Mouse (Mus musculus): ENCODE data around the gene Esrrg. TPM values are rescaled to one million over a fixed set of nuclear protein-coding genes. Genes with fewer than 3 reads are reported as not detected.

Gene Esrrg
- total and polyA plus RNA-seq, 3 experiments, result 14.0 to 48.5 (median 45.2) TPM

GRCm38 (mm10) chr1:187918303-187918702 is 309.7 kb downstream of the Esrrg start:
- H3K27ac ChIP-seq, result no peak overlapping the region
- H3K36me3 ChIP-seq (ENCODE audit: control insufficient read depth, insufficient read depth, low read length), result no peaks in the 10 kb centered on the region
- H3K79me2 ChIP-seq (replicated peaks; ENCODE audit: control insufficient read depth, insufficient read depth, low read length), result no peaks in the 10 kb centered on the region
- H3K4me1 ChIP-seq (ENCODE audit: control insufficient read depth, insufficient read depth, low read length), result no peaks in the 10 kb centered on the region
- H3K9ac ChIP-seq (ENCODE audit: low read depth, low read length), result no peak overlapping the region
- intact Hi-C loops (cut with DNase I), result no loop called here
- TF ChIP-seq CTCF (IDR thresholded peaks at IDR 0.05) (no peak), EP300 (IDR thresholded peaks at IDR 0.05; ENCODE audit: insufficient read depth, low read depth, low read length) (no peak), POLR2A (IDR thresholded peaks at IDR 0.05; ENCODE audit: insufficient read depth, low read depth, low read length) (no peak)
- H3K27me3 ChIP-seq (ENCODE audit: control insufficient read depth, insufficient read depth, low read length), result no peaks in the 10 kb centered on the region
- WGBS, result 85% methylated on average over 6 of the region's 6 CpGs
- DNase-seq, result no peak
- no peak overlapping the region for H3K4me3 ChIP-seq

- 73% methylated on average over 4 of the region's 4 CpGs for WGBS
- H3K9ac ChIP-seq (ENCODE audit: low read depth, low read length), result no peak overlapping the region
- H3K4me3 ChIP-seq, result no peak overlapping the region
- no peaks in the 10 kb centered on the region for H3K79me2 ChIP-seq (replicated peaks; ENCODE audit: control insufficient read depth, insufficient read depth, low read length)
- H3K27ac ChIP-seq, result peak overlapping the region; percentile 41
- TF ChIP-seq CTCF (IDR thresholded peaks at IDR 0.05) (no peak), EP300 (IDR thresholded peaks at IDR 0.05; ENCODE audit: insufficient read depth, low read depth, low read length) (no peak), POLR2A (IDR thresholded peaks at IDR 0.05; ENCODE audit: insufficient read depth, low read depth, low read length) (no peak)
- no peaks in the 10 kb centered on the region for H3K36me3 ChIP-seq (ENCODE audit: control insufficient read depth, insufficient read depth, low read length)
- H3K27me3 ChIP-seq (ENCODE audit: control insufficient read depth, insufficient read depth, low read length), result no peaks in the 10 kb centered on the region
- intact Hi-C loops (cut with DNase I), result no loop called here
- H3K4me1 ChIP-seq (ENCODE audit: control insufficient read depth, insufficient read depth, low read length), result peaks cover under 1% of the 10 kb centered on the region; the same call in 1 of the 2 replicates
- peak in 1 of 2 experiments; percentile 34 for DNase-seq
These were observed 310.3 kb downstream of the Esrrg start for GRCm38 (mm10) chr1:187918939-187919338.

GRCm38 (mm10) chr1:187920156-187920777 is 311.7 kb downstream of the Esrrg start:
- intact Hi-C loops (cut with DNase I), result no loop called here
- Histone ChIP-seq H3K79me2 (replicated peaks; ENCODE audit: control insufficient read depth, insufficient read depth, low read length) (no peaks in the 10 kb centered on the region), H3K9ac (ENCODE audit: low read depth, low read length) (no peak overlapping the region), H3K4me1 (ENCODE audit: control insufficient read depth, insufficient read depth, low read length) (peaks cover 1% of the 10 kb centered on the region; the same call in 1 of the 2 replicates), H3K4me3 (no peak overlapping the region), H3K27me3 (ENCODE audit: control insufficient read depth, insufficient read depth, low read length) (no peaks in the 10 kb centered on the region), H3K36me3 (ENCODE audit: control insufficient read depth, insufficient read depth, low read length) (no peaks in the 10 kb centered on the region), H3K27ac (no peak overlapping the region)
- TF ChIP-seq EP300 (IDR thresholded peaks at IDR 0.05; ENCODE audit: insufficient read depth, low read depth, low read length) (no peak), CTCF (IDR thresholded peaks at IDR 0.05) (no peak), POLR2A (IDR thresholded peaks at IDR 0.05; ENCODE audit: insufficient read depth, low read depth, low read length) (no peak)
- DNase-seq, result no peak
- WGBS, result 67% methylated on average over 5 of the region's 5 CpGs

- Histone ChIP-seq H3K79me2 (replicated peaks; ENCODE audit: control insufficient read depth, insufficient read depth, low read length) (no peaks in the 10 kb centered on the region), H3K4me3 (no peak overlapping the region), H3K4me1 (ENCODE audit: control insufficient read depth, insufficient read depth, low read length) (no peaks in the 10 kb centered on the region), H3K36me3 (ENCODE audit: control insufficient read depth, insufficient read depth, low read length) (no peaks in the 10 kb centered on the region), H3K27me3 (ENCODE audit: control insufficient read depth, insufficient read depth, low read length) (no peaks in the 10 kb centered on the region), H3K9ac (ENCODE audit: low read depth, low read length) (no peak overlapping the region), H3K27ac (no peak overlapping the region)
- intact Hi-C loops (cut with DNase I), result no loop called here
- TF ChIP-seq CTCF (IDR thresholded peaks at IDR 0.05), result no peak
- no peak for TF ChIP-seq POLR2A (IDR thresholded peaks at IDR 0.05; ENCODE audit: insufficient read depth, low read depth, low read length)
- TF ChIP-seq EP300 (IDR thresholded peaks at IDR 0.05; ENCODE audit: insufficient read depth, low read depth, low read length), result no peak
- WGBS, result 32% methylated on average over 3 of the region's 3 CpGs
- no peak for DNase-seq
These were observed 322.6 kb downstream of the Esrrg start for GRCm38 (mm10) chr1:187931146-187931545.

- H3K79me2 ChIP-seq (replicated peaks; ENCODE audit: control insufficient read depth, insufficient read depth, low read length), result no peaks in the 10 kb centered on the region
- H3K9ac ChIP-seq (ENCODE audit: low read depth, low read length), result no peak overlapping the region
- no peaks in the 10 kb centered on the region for H3K36me3 ChIP-seq (ENCODE audit: control insufficient read depth, insufficient read depth, low read length)
- H3K4me3 ChIP-seq, result no peak overlapping the region
- peak overlapping the region; percentile 68 for H3K27ac ChIP-seq
- peak; percentile 28 to 41 for DNase-seq
- 36% methylated on average over 7 of the region's 7 CpGs for WGBS
- H3K4me1 ChIP-seq (ENCODE audit: control insufficient read depth, insufficient read depth, low read length), result peaks cover 3% of the 10 kb centered on the region; the same call in 1 of the 2 replicates
- no peaks in the 10 kb centered on the region for H3K27me3 ChIP-seq (ENCODE audit: control insufficient read depth, insufficient read depth, low read length)
- TF ChIP-seq EP300 (IDR thresholded peaks at IDR 0.05; ENCODE audit: insufficient read depth, low read depth, low read length) (no peak), POLR2A (IDR thresholded peaks at IDR 0.05; ENCODE audit: insufficient read depth, low read depth, low read length) (no peak), CTCF (IDR thresholded peaks at IDR 0.05) (no peak)
- intact Hi-C loops (cut with DNase I), result no loop called here
These were observed 330.1 kb downstream of the Esrrg start for GRCm38 (mm10) chr1:187938652-187939051.

GRCm38 (mm10) chr1:187939078-187939477 is 330.5 kb downstream of the Esrrg start:
- DNase-seq, result peak in 1 of 2 experiments; percentile 9
- no peaks in the 10 kb centered on the region for H3K27me3 ChIP-seq (ENCODE audit: control insufficient read depth, insufficient read depth, low read length)
- no peak overlapping the region for H3K4me3 ChIP-seq
- H3K27ac ChIP-seq, result peak overlapping the region; percentile 68
- no peaks in the 10 kb centered on the region for H3K79me2 ChIP-seq (replicated peaks; ENCODE audit: control insufficient read depth, insufficient read depth, low read length)
- H3K9ac ChIP-seq (ENCODE audit: low read depth, low read length), result no peak overlapping the region
- no peaks in the 10 kb centered on the region for H3K36me3 ChIP-seq (ENCODE audit: control insufficient read depth, insufficient read depth, low read length)
- peaks cover 3% of the 10 kb centered on the region; the same call in 1 of the 2 replicates for H3K4me1 ChIP-seq (ENCODE audit: control insufficient read depth, insufficient read depth, low read length)
- WGBS, result 62% methylated on average over 4 of the region's 4 CpGs
- intact Hi-C loops (cut with DNase I), result no loop called here
- TF ChIP-seq POLR2A (IDR thresholded peaks at IDR 0.05; ENCODE audit: insufficient read depth, low read depth, low read length) (no peak), CTCF (IDR thresholded peaks at IDR 0.05) (no peak), EP300 (IDR thresholded peaks at IDR 0.05; ENCODE audit: insufficient read depth, low read depth, low read length) (no peak)
